Mouse (Mus musculus): ENCODE results near the gene Kpna3.
"Not testable (repeated sequence)": the region's sequence is repeated elsewhere in the genome, so short reads cannot be mapped to it uniquely, and the experiment has no call there.

Kpna3 gene

DNA sequence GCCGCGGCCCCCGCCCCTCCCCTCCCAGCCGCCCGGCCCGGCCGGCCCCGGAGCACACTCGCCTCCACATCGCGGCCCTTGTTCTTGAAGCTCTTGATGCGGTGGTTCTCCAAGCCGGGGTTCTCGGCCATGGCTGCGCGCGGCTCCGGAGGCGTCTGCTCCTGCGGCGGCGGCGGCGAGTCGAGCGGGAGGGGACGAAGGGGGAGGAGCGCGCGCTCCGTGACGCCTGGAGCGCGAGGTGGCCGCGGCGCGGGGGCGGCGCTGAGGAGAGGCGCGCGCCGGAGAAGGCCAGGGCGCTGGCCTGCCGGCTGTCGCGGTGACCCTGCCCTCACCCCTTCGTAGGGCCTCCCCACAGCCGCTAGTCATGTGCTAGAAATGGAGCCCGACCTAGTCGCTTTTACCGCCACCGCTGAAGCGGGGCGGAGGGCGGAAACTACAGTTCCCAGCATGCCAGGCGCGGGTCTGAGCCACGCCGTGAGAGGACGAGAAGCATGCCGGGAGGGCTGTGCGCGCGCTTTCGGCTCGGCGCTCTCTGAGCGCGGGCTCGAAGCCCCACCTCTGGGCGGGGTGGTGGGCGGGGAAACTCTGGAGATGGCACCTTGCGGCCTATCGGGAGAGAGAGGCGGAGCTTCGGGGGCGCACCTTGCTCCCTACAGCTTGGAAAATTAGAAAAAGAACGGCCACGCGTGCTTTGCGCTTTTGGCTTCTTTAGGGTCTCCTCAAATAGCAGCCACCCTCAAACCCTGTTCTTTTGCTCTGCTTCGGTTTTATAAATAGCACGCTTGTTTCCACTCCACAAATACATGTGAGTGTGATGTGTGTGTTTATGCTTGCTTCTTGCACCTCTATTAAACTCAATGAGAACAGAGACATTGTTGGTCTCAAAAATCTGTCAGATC is at the start of gene Kpna3:
TSS of gene Kpna3 (minus strand) at position 214 of the 899 bp plus-strand sequence.
- DNase-seq (ENCODE audit: low spot score): peak; percentile 99

DNA sequence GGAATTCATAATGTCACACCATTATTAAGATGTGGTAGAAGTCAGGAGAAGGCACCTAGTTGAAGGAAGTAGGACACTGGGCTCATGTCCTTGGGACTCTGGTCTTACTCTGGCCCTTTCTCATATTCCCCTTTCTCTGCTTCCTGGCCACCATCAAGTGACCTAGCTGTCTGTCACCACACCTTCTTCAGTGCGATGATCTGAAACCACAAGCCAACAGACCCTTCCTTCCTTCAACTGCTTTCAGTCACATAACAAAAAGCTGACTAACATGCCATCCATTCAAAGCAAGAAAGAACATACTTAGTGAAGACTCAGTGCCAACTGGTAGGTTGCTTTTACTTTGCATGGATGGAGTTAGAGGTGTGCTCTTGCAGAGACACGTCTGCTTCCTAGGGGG is 20.7 kb upstream of the Kpna3 start:
- DNase-seq (ENCODE audit: low spot score): no peak

GRCm38 (mm10) chr14:61457468-61457867 is 17.8 kb upstream of the Kpna3 start:
- DNase-seq (ENCODE audit: low spot score): no peak

DNA sequence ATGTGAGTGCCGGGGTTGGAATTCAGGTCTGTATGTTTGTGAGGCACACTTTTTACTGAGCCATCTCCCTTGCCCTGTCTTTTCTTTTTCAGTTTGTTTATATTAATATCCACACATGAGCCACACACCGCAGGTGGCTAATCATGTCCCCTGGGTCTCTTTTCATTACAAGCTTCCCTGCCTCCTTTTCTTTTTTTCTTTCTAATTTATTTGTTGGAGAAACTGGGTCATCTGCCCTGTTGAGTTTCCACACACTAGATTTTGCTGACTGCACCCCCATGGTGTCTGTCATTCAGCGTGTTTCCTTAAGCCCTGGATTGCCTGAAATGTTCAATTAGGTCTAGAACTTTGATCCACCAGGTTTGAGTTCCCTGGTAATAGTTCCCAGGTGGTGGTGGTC is 15.9 kb upstream of the Kpna3 start:
- no peak for DNase-seq (ENCODE audit: low spot score)

DNA sequence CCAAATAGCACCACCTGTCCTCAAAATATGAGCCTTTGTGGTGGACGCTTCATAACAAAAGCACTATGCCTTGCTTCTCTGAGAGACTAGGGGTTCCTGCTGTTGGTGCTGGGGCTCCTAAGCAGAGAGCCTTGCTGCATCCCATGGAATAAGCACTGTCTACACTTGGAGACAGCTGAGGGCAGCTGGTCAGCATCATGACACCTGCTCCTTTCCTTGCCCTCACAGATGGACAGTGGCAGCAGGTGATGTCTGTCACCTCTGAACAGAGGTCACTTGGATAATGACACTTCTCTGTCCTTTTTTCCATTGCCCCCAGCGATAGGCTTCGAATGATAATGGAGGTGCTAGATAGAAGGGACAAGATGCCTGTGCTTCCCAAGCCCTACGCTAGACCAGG is 13.4 kb upstream of the Kpna3 start:
- DNase-seq (ENCODE audit: low spot score): no peak

GRCm38 (mm10) chr14:61452481-61452880 is 12.8 kb upstream of the Kpna3 start:
- no peak for DNase-seq (ENCODE audit: low spot score)

GRCm38 (mm10) chr14:61447775-61448174 is 8.1 kb upstream of the Kpna3 start:
- no peak for DNase-seq (ENCODE audit: low spot score)

- no peak for DNase-seq (ENCODE audit: low spot score)
Measured at GRCm38 (mm10) chr14:61439141-61439660, 473 bp downstream of the Kpna3 start.

GRCm38 (mm10) chr14:61438171-61438945 is 1.3 kb downstream of the Kpna3 start:
- DNase-seq (ENCODE audit: low spot score): no peak

- no peak for DNase-seq (ENCODE audit: low spot score)
Measured at GRCm38 (mm10) chr14:61436866-61437265, 2.8 kb downstream of the Kpna3 start.

- no peak for DNase-seq (ENCODE audit: low spot score)
Measured at GRCm38 (mm10) chr14:61428126-61428787, 11.4 kb downstream of the Kpna3 start.

DNA sequence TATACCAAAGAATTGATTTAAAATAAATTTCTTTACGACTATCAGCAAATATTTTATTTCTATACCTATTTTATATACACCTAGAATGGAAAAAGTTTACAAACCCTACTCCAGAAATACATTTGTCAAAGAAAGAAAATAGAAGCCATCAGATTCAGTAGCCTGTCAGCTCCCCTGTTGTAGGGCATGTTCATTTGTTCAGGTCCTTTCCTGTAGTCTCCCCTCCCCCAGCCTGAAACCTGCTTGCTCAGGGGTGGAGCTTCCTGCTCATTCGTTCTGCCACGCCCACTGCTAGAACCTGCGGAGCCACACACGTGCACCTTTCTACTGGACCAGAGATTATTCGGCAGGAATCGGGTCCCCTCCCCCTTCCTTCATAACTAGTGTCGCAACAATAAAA is 12.6 kb downstream of the Kpna3 start:
- not testable (repeated sequence) for DNase-seq (ENCODE audit: low spot score)

- no peak for DNase-seq (ENCODE audit: low spot score)
Measured at GRCm38 (mm10) chr14:61425080-61425665, 14.5 kb downstream of the Kpna3 start.

DNA sequence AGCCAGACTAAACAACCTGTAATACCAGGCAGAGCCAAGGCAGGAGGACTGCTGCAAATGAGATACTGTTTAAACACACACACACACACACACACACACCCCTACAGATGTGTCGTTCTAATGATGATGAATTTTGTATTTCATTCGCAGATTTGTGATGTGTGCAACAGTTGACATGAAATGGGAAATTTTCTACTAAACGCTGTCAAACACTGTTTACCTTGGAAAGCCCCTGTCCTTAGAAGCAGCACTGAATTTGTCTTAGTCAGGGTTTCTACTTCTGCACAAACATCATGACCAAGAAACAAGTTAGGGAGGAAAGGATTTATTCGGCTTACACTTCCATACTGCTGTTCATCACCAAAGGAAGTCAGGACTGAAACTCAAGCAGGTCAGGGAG is 24.0 kb downstream of the Kpna3 start:
- no peak for DNase-seq (ENCODE audit: low spot score)

DNA sequence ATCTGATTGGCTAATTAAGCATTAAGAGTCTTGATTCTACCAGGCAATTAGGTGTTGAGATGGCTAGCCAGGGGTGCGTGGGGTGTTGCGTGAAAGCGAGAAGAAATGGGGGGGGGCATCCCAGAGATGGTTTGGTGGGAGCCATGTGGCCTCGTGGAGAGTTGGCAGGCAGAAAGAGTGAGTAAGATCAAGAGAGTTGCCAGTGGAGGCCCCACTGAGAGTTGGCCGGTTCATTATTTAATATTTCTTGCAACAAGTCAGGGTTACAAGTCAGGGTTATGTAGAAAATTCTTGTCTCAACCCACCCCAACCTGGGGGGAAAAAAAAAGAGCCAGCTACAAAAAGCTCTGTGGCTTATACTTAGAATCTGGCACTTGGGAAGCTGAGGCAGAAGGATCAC is 24.4 kb downstream of the Kpna3 start:
- no peak for DNase-seq (ENCODE audit: low spot score)

DNA sequence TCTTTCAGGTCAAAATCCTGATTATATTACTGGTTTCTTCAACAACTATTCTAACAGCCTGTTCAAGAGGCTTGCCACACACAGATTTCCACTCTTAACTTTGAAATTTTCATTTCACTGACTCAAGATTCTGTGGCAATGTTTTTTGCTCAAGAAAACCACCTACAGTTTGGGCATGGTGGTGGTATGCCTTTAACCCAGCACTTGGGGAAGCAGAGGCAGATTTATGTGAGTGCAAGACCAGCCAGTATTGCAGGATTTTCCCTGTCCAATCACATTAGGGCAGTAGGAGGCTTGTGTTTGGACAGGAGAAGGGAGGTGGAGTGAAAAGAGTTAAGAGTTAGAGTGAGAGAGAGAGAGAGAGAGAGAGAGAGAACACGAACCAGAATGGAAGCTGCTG is 24.9 kb downstream of the Kpna3 start:
- DNase-seq (ENCODE audit: low spot score): no peak

- no peak for DNase-seq (ENCODE audit: low spot score)
Measured at GRCm38 (mm10) chr14:61414199-61414598, 25.5 kb downstream of the Kpna3 start.

DNA sequence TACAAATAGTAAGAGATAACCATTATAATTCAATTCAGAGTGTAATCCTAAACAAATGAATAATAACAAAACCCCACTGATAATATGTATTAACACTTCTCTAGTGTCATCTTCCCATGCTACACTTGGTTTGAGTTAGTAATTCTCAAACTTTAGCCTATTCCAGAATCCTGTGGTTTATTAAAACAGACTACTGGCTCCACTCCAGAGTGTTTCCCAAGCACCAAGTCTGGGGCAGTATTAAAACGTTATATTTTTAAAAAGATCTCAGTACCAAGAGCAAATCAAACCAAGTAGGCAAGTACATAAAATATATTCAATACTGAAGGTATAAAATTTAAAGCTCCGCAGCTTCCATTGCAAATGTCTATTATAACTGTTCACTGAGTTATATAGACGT is 26.0 kb downstream of the Kpna3 start:
- DNase-seq (ENCODE audit: low spot score): no peak

DNA sequence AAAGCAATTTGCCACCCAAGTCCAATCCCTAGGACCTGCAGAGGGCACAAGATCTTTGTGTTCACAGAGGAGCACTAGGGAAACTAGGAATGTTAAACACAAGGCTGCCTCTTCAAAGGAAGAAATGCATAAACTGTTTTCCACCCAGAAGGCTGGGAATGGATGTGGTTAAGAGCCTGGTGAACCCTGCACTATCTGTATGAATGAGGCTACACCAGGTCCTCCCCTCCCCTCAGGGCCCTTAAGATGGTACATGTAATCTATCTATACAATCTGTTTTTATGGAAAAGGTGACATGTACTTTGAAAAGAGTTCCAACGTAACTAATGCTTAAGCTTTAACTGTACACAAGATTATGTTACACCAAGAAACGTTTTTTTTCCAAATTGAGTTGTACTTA is 29.7 kb downstream of the Kpna3 start:
- DNase-seq (ENCODE audit: low spot score): no peak

DNA sequence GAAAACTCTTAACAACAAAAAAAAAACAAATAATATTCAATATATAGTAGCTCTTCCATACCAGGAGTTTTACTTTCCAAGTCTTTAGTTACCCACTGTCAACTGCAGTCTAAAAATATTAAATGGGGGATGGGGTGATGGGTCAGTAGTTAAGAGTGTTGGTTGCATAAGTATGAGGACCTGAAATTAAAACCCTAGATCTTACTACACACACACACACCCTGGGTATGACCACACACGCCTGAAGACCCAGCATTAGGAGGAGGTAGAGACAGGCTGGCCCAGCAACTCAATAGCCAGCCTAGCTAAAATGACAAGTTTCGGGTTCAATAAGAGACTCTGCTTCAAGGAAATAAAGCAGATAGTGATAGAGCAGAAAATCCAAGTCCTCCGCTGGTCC is 32.6 kb downstream of the Kpna3 start:
- no peak for DNase-seq (ENCODE audit: low spot score)

DNA sequence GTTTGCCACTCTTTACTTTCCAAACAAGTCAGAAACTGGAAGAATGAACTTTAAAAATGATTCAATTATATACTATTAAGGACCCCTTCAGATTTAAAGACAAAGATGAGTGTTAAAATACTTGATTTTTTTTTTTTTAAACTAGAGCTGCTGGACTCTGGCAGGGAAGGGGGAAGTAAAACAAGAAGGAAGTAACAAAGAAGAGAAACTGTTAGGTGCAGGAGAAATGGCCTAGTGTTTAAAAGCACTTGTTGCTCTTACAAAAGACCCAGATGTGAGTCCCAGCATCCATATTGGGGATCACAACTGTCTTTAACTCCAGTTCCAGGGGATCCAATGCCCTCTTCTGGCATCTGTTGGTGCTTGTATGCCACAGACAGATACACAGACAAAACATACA is 33.9 kb downstream of the Kpna3 start:
- no peak for DNase-seq (ENCODE audit: low spot score)

DNA sequence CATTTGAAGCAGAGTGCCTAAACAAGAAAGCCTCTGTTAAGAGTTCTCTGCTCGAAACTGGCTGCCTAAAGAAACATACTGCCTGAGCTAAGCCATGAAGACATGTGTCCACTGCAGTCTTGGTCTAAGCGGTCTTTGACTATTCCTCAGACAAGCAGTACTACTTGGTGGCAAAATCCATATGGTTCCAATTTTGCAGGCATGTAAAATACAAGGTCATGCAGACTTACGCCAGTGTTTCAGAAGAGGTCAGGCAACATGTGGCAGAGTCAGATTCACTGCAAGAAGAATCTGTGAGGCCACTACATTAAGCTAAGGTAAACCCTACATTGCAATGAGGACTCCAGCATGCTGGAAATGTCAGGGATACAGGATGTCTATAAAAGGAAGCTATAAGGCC is 34.7 kb downstream of the Kpna3 start:
- DNase-seq (ENCODE audit: low spot score): no peak
